Mouse (Mus musculus): ENCODE results near the gene Nfkbiz. TPM values are rescaled to one million over a fixed set of nuclear protein-coding genes. Genes with fewer than 3 reads are reported as not detected.

Nfkbiz gene
- polyA plus RNA-seq, 1 experiment, result 60.3 TPM

DNA sequence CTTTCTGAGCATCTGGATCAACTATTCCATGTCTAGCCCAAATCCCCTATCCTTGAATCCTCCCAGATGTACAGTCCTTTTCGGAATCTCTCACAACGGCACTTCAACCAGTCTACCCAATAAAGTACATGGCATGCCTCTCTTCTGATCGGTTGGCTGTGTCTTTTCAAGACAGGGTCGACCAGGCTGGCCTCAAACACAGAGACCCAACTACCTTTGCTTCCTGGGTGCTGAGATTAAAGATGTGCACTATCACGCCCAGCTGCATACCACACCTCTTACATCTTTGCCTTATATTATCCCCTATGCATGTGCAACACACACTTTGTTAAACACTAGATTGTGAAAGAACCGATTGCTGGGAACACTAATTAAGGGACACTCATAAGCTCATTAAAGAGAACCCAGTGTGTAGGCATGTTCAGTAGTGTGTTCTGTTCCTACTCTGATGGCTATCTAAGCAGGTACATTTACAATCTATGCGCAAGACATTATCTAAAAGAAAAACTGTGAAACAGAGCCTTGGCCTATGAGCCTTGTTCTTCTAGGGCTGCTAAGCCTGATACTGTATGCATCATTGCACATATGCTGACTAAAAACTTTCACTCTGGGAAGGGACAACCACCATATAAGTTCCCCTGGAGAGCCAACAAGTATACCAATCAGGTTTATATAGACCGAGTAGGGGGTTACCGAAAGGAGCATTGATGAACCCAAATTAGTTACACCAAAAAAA, 28.8 kb downstream of the Nfkbiz start:
- Histone ChIP-seq H3K4me3 (ENCODE audit: insufficient read depth, low read length) (no peak overlapping the region), H3K4me1 (ENCODE audit: control insufficient read depth, insufficient read depth, low read length) (peaks cover 8% of the 10 kb centered on the region), H3K27ac (ENCODE audit: insufficient read depth, low read depth, low read length) (no peak overlapping the region)
- TF ChIP-seq CTCF (IDR thresholded peaks at IDR 0.05; ENCODE audit: low read depth, low read length) (no peak), POLR2A (IDR thresholded peaks at IDR 0.05; ENCODE audit: borderline replicate concordance, low read depth, low read length) (no peak)

GRCm38 (mm10) chr16:55809345-55809744, 29.4 kb downstream of the Nfkbiz start:
- Histone ChIP-seq H3K4me1 (ENCODE audit: control insufficient read depth, insufficient read depth, low read length) (peaks cover 8% of the 10 kb centered on the region), H3K4me3 (ENCODE audit: insufficient read depth, low read length) (no peak overlapping the region), H3K27ac (ENCODE audit: insufficient read depth, low read depth, low read length) (no peak overlapping the region)
- no peak for TF ChIP-seq POLR2A (IDR thresholded peaks at IDR 0.05; ENCODE audit: borderline replicate concordance, low read depth, low read length)
- no peak for TF ChIP-seq CTCF (IDR thresholded peaks at IDR 0.05; ENCODE audit: low read depth, low read length)

- Histone ChIP-seq H3K27ac (ENCODE audit: insufficient read depth, low read depth, low read length) (no peak overlapping the region), H3K4me1 (ENCODE audit: control insufficient read depth, insufficient read depth, low read length) (peaks cover 18% of the 10 kb centered on the region), H3K4me3 (ENCODE audit: insufficient read depth, low read length) (no peak overlapping the region)
- no peak for TF ChIP-seq CTCF (IDR thresholded peaks at IDR 0.05; ENCODE audit: low read depth, low read length)
- no peak for TF ChIP-seq POLR2A (IDR thresholded peaks at IDR 0.05; ENCODE audit: borderline replicate concordance, low read depth, low read length)
These were observed 31.2 kb downstream of the Nfkbiz start for GRCm38 (mm10) chr16:55807505-55807932.

DNA sequence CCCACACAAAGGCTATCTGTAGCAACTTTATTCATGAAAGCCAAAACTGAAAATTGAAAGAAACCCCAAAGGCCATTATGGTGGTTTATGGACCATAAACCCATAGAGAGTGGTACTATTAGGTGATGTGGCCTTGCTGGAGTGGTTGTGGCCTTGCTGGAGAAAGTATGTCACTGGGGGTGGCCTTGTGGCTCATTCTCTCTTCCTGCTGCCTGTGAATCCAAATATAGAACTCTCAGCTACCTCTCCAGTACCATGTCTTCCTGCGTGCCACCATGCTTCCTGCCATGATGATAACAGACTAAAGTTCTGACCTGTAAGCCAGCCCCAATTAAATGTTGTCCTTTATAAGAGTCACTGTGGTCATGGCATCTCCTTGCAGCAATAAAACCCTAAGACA, 33.9 kb downstream of the Nfkbiz start:
- peaks cover 20% of the 10 kb centered on the region for H3K4me1 ChIP-seq (ENCODE audit: control insufficient read depth, insufficient read depth, low read length)
- TF ChIP-seq CTCF (IDR thresholded peaks at IDR 0.05; ENCODE audit: low read depth, low read length) (no peak), POLR2A (IDR thresholded peaks at IDR 0.05; ENCODE audit: borderline replicate concordance, low read depth, low read length) (no peak)
- H3K4me3 ChIP-seq (ENCODE audit: insufficient read depth, low read length), result no peak overlapping the region
- H3K27ac ChIP-seq (ENCODE audit: insufficient read depth, low read depth, low read length), result no peak overlapping the region

DNA sequence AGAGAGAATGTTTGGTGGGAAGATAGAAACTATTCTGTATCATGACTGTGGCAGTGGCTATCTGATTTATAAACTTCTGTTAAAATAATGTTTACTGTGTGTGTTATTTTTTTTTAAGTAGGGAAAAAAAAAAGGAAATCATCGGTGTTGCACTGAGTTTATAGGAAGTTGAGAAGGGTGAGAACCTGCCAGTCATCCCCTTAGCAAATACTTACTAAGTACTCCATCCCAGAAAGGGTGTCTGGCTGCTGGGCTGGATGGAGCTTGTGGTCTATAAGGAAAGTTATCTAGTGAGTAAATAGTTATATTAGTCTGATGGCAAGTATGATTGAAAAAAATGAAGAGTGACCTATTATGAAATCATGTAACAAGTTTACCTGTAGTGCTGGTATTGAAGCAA, 37.1 kb downstream of the Nfkbiz start:
- Histone ChIP-seq H3K4me1 (ENCODE audit: control insufficient read depth, insufficient read depth, low read length) (peaks cover 32% of the 10 kb centered on the region), H3K27ac (ENCODE audit: insufficient read depth, low read depth, low read length) (no peak overlapping the region), H3K4me3 (ENCODE audit: insufficient read depth, low read length) (no peak overlapping the region)
- TF ChIP-seq POLR2A (IDR thresholded peaks at IDR 0.05; ENCODE audit: borderline replicate concordance, low read depth, low read length) (no peak), CTCF (IDR thresholded peaks at IDR 0.05; ENCODE audit: low read depth, low read length) (no peak)

GRCm38 (mm10) chr16:55798845-55799244, 39.9 kb downstream of the Nfkbiz start:
- H3K4me3 ChIP-seq (ENCODE audit: insufficient read depth, low read length), result peak overlapping the region; percentile 12; the same call in 1 of the 2 replicates
- no peak for TF ChIP-seq POLR2A (IDR thresholded peaks at IDR 0.05; ENCODE audit: borderline replicate concordance, low read depth, low read length)
- TF ChIP-seq CTCF (IDR thresholded peaks at IDR 0.05; ENCODE audit: low read depth, low read length), result no peak

GRCm38 (mm10) chr16:55790326-55790725, 48.4 kb downstream of the Nfkbiz start:
- TF ChIP-seq POLR2A (IDR thresholded peaks at IDR 0.05; ENCODE audit: borderline replicate concordance, low read depth, low read length) (no peak), CTCF (IDR thresholded peaks at IDR 0.05; ENCODE audit: low read depth, low read length) (no peak)
- peaks cover 28% of the 10 kb centered on the region for H3K4me1 ChIP-seq (ENCODE audit: control insufficient read depth, insufficient read depth, low read length)
- no peak overlapping the region for H3K4me3 ChIP-seq (ENCODE audit: insufficient read depth, low read length)
- 0 out of 2 replicates have a peak overlapping the region, but pooled peaks have one; percentile 4 for H3K27ac ChIP-seq (ENCODE audit: insufficient read depth, low read depth, low read length)

More at GRCm38 (mm10) chr16:55798845-55799244, 39.9 kb downstream of the Nfkbiz start:
- H3K27ac ChIP-seq (ENCODE audit: insufficient read depth, low read depth, low read length), result peak overlapping the region; percentile 75
- peaks cover 43% of the 10 kb centered on the region for H3K4me1 ChIP-seq (ENCODE audit: control insufficient read depth, insufficient read depth, low read length)

DNA sequence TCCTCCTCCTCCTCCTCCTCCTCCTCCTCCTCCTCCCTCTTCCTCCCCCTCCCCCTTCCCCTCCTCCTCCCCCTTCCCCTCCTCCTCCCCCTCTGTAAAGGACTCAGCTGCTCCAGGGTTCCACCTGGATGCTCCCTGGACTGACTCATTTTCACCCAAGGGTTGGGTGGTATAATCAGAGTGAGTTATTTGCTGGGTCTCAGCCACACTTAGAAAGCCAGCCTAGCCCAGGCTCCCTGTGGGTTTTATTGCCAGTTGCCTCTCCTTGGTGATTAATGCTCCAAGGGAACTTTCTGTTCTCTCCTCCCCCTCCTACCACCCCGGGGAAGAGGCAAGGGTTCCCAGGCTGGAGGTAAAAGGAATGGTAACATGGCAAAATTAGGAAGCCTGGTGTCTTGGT, 49.4 kb downstream of the Nfkbiz start:
- TF ChIP-seq CTCF (IDR thresholded peaks at IDR 0.05; ENCODE audit: low read depth, low read length), result no peak
- no peak for TF ChIP-seq POLR2A (IDR thresholded peaks at IDR 0.05; ENCODE audit: borderline replicate concordance, low read depth, low read length)
- H3K27ac ChIP-seq (ENCODE audit: insufficient read depth, low read depth, low read length), result no peak overlapping the region

DNA sequence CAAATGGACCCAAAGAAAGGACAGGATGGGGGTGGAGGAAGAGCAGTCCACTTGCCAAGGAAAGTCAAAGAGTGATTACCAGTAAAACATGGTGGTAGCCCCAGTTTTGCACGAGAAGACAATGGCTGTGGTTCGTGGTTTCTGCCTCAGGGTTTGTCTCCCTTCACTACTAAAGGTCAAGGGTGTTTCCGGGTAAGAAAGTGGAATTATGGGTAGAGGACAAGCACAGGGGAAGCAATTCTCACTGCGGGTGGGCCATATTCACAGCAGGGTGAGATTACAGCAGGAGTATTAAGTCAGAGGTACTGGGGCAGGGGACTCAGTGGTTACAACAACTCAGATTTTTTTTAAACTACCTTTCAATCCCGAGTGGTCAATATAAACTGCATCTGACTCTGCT, 50.0 kb downstream of the Nfkbiz start:
- TF ChIP-seq POLR2A (IDR thresholded peaks at IDR 0.05; ENCODE audit: borderline replicate concordance, low read depth, low read length) (no peak), CTCF (IDR thresholded peaks at IDR 0.05; ENCODE audit: low read depth, low read length) (no peak)
- Histone ChIP-seq H3K4me3 (ENCODE audit: insufficient read depth, low read length) (no peak overlapping the region), H3K27ac (ENCODE audit: insufficient read depth, low read depth, low read length) (no peak overlapping the region), H3K4me1 (ENCODE audit: control insufficient read depth, insufficient read depth, low read length) (peaks cover 19% of the 10 kb centered on the region)

More for the DNA sequence above, 49.4 kb downstream of the Nfkbiz start:
- Histone ChIP-seq H3K4me1 (ENCODE audit: control insufficient read depth, insufficient read depth, low read length) (peaks cover 19% of the 10 kb centered on the region), H3K4me3 (ENCODE audit: insufficient read depth, low read length) (no peak overlapping the region)

DNA sequence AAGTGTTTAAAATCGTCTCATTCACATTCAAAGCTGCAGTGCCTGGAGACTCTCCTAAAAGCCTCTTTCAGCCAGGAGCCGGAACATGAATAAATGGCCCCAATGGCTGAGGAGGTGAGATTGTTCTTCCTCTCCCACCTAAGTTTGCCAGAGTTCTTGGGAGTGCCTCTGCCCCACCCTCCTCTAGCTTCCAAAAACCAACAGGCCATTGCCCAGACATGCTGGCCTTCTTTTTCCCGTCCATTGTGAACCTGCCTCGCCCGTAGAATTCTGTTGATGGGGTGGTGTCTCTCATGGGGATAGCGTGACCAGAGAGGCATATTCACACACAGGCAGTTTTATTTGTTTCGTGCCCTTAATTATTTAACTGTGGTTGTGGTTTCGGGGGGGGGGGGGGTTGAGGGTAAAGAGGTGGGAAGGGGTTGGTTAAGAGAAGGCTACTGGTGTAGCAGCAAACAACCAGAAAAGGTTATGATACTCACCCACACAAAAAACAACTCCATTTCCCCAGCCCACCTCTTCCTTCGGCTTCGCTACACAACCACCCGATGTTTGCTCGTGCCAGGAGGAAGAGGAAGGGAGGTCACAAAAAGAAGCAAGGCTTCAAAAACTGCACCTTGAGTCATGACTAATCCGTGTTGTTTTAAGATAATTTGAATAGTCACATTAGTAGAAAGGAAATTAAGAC, 51.2 kb downstream of the Nfkbiz start:
- no peak overlapping the region for H3K27ac ChIP-seq (ENCODE audit: insufficient read depth, low read depth, low read length)
- peaks cover 19% of the 10 kb centered on the region for H3K4me1 ChIP-seq (ENCODE audit: control insufficient read depth, insufficient read depth, low read length)
- H3K4me3 ChIP-seq (ENCODE audit: insufficient read depth, low read length), result no peak overlapping the region
- no peak for TF ChIP-seq CTCF (IDR thresholded peaks at IDR 0.05; ENCODE audit: low read depth, low read length)
- TF ChIP-seq POLR2A (IDR thresholded peaks at IDR 0.05; ENCODE audit: borderline replicate concordance, low read depth, low read length), result no peak
